Mouse (Mus musculus): ENCODE results near the gene Sgca.

The Sgca gene

DNA sequence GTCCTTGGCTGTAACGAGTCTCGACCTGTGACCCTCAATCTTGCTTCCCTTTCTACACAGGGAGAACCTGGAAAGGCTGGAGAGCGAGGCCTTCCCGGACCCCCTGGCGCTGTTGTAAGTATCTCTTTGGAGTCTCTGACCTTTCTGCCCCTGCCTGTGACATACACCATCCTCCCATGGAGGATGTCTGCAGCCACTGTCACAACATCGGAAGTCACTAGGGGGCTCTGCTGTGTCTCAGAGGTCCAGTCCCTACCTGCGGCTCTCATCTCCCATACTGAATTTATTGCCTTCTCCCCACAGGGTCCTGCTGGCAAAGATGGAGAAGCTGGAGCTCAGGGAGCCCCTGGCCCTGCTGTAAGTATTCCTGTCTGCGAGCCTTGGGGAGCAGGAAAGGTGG is 31.8 kb downstream of the Sgca start:
- DNase-seq (ENCODE audit: low read depth), result no peak

DNA sequence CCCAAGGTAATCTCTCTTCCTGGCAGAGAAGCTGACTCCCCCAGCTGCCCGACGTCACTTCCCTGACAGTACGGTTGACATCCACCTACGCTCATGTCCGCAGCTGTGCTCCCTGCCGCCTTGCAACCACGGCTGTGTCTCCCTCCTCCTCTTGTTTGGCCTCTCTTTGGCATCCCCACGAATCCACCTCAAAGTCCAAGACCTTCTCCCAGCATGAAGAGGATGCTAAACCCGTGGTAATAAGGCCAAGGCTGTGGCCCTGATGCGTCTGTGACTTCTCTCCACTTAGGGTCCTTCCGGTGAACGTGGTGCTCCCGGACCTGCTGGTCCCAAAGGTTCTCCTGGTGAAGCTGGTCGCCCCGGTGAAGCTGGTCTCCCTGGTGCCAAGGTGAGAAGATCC is 33.1 kb downstream of the Sgca start:
- DNase-seq (ENCODE audit: low read depth), result no peak

DNA sequence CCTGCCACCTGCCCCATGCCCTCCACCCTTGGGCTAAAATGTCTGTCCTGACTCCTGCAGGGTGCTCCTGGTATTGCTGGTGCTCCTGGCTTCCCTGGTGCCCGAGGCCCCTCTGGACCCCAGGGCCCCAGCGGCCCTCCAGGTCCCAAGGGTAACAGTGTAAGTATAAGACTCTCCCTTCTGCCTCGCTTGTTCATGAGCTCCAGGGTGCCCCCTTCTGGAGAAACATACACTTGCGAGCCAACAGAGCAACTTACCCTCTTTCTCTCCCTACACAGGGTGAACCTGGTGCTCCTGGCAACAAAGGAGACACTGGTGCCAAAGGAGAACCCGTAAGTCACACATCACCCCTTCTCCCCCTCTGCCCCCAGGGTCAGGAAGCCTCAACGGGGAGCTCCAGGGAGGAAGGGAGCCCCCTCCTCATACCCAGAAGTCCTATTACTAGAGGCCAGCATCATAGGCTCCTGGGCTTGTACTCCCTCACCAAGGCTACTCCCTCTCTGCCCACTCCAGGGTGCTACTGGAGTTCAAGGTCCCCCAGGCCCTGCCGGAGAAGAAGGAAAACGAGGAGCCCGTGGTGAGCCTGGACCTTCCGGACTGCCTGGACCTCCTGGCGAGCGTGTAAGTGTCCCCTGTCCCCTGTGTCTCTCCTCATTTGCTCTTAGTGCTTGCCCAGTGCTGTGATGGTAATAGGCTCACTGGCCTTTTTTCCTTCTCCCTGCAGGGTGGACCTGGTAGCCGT is 33.7 kb downstream of the Sgca start:
- peak; percentile 72 for DNase-seq (ENCODE audit: low read depth)

DNA sequence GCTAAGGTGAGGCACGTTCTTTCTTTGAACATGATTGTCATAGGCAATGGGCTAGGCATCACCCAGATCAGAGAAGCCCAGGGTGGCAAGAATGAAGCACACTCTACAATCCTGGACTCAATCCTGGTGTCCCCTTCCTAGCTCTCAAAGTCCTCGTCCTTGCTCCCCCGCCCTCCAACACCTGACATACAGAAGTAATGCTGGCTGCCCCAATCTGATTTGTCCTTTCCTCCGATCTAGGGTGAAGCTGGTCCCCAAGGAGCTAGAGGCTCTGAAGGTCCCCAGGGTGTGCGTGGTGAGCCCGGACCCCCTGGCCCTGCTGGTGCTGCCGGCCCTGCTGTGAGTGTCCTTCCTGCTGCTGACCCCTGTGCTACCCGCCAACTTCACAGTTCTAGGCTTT is 34.4 kb downstream of the Sgca start:
- no peak for DNase-seq (ENCODE audit: low read depth)

DNA sequence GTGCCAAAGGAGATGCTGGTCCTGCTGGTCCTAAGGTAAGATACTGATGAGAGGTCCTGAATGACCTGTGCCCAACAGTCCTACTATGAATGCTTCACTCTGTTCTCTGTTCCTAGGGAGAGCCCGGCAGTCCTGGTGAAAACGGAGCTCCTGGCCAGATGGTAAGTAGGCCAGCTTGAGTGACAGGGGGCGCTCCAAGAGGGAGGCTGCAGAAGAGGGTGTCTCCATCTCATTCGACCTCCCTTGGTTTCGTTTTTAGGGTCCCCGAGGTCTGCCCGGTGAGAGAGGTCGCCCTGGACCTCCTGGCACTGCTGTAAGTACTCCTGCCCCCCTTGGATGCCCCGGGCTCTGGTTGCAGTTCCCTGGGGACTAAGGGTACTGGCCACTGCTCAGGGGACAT is 35.0 kb downstream of the Sgca start:
- DNase-seq (ENCODE audit: low read depth), result no peak

DNA sequence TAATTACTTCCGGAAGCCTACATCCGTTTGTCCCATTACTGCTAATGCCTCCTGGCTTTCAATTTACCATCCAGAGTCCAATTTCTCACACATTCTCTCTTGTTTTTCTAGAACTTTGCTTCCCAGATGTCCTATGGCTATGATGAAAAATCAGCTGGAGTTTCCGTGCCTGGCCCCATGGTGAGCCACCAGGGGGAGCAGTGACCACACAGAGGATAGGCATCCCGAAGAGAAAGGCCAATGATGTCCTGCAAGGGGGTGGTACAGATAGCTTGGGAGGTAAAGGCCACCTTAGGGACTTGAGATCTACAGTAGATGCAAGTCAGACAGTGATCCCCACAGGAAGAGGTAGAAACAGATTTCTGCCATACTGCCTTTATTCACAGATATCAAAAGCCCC is 36.8 kb downstream of the Sgca start:
- DNase-seq (ENCODE audit: low read depth), result peak; percentile 77

DNA sequence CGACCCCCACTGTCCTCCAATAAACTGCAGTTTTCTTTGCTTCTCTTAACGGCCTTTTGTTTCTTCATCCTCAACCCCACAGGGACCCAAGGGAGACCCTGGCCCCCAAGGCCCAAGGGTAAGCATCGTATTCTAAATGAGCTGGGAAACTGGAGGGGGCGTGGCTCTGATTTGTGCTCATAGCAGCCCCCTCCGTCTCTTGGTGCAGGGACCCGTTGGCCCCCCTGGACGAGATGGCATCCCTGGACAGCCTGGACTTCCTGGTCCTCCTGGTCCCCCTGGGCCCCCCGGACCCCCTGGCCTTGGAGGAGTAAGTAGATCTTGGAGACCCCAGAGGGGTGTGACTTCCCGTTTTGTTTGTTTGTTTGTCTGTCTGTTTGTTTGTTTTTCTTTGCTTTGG is 37.8 kb downstream of the Sgca start:
- DNase-seq (ENCODE audit: low read depth), result no peak

DNA sequence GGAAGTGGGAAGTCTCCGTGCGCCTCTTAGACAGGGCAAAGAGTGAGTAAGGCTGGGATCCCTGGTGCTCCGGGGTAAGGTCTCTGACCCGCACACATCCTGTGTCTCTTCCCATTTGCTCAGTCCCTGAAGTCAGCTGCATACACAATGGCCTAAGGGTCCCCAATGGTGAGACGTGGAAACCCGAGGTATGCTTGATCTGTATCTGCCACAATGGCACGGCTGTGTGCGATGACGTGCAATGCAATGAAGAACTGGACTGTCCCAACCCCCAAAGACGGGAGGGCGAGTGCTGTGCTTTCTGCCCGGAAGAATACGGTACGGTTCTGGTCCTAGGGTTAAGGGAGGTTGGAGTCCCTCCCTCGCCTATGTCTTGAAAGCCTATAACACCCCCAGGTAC is 38.3 kb downstream of the Sgca start:
- DNase-seq (ENCODE audit: low read depth), result peak; percentile 39

DNA sequence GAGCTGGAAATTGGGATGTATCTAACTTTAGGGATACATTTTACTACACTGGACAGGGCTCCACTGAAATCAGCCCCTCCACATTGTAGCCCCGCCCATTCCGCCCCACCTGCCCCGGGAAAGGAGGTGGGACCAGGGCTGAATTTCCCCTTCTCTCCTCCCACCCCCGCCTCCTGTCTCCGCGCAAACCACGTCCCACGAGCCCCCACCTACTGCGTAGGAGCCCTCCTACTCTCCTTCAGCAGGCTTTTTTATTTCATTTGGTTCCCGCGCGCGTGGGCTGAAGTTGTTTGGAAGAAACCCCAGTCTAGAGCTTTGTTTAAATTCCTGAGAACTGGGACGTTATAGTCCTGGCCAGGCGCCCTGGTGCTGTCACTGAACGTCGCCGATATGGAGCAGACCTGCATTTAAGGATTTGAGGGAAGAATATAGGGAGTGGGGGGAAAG is 38.8 kb downstream of the Sgca start:
- DNase-seq (ENCODE audit: low read depth), result no peak

DNA sequence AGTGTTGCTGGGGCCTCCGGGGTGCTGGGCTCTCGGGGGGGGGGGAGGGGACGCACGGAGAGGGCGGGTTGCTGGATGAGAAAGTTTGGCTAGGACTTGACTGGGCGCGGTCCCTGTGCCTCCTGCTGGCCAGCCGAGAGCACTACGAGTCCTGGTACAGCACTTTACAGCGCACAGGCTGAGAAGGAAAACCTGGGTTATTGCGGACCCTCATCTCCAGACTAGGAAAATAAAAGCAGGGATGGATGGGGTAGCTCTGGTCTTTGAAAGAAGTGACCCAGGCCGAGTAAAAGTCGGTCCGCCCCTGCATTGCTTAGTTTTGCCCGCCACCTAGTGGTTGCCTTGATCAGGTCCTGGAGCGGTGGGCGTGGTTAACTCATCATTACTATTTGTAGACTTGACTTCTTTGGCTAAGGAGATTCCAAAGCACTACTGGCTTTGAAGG is 39.3 kb downstream of the Sgca start:
- peak; percentile 92 for DNase-seq (ENCODE audit: low read depth)

DNA sequence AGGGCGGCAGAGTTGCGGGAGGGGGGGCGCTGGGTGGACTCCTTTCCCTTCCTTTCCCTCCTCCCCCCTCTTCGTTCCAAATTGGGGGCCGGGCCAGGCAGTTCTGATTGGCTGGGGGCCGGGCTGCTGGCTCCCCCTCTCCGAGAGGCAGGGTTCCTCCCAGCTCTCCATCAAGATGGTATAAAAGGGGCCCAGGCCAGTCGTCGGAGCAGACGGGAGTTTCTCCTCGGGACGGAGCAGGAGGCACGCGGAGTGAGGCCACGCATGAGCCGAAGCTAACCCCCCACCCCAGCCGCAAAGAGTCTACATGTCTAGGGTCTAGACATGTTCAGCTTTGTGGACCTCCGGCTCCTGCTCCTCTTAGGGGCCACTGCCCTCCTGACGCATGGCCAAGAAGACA is 40.1 kb downstream of the Sgca start, which contains the start of gene Col1a1:
Gene Col1a1 (plus strand): TSS at position 180 of the 400 bp plus-strand sequence.
- DNase-seq (ENCODE audit: low read depth), result no peak

DNA sequence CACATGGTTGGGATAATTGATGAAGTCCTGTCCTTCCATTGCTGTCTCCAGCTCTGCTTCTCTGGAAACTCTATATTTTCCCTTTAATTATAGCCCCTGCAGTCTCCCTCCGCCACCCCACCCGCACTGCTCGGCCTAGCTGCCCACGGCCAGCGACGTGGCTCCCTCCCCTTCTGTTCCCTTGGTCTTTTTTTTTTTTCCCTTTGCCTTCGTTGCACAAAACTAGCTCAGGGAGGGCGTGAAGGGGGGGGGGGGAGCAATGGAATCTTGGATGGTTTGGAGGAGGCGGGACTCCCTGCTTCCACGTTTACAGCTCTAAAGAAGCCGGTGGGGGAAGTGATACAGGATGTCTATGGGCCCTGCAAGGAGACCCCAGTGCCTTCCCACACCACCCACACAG is 41.6 kb downstream of the Sgca start:
- no peak for DNase-seq (ENCODE audit: low read depth)

DNA sequence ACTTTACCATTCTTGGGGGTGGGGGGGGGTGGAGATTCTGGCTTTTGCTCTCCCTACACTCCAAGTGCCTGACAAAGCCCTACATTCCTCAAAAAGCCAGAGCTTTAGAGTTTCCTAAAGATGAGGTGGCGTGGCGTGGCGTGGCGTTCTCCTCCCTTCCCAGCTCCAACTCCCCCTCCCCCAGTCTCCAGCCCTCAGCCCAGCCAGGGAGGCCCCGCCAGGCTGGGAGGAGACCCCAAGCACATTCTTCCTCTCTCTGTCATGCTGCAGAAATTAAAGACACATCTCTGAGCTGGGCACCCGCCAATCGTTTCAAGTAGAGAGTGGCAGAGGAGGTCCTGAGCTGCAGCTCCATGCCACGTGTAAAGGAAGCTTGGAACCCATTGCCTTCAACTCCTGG is 42.5 kb downstream of the Sgca start:
- no peak for DNase-seq (ENCODE audit: low read depth)

DNA sequence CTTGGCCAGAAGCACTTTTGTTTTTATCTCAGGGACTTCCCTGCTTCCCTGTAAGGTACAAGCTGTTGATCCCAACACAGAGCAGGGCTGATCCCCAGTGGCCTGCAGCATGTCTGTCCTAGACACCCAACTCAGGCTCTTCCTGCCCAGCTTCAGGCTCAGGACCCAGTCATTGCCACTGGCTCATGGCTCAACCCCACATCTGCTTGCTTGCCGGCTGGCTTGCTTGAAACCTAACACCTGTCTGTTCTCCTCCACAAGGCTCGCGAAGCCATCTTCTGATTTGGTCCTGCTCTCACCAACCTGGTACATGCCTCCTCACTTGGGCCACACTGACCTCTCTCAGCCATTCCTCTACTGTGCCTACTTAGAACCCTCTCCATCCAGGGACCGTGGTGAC is 46.0 kb downstream of the Sgca start:
- no peak for DNase-seq (ENCODE audit: low read depth)

DNA sequence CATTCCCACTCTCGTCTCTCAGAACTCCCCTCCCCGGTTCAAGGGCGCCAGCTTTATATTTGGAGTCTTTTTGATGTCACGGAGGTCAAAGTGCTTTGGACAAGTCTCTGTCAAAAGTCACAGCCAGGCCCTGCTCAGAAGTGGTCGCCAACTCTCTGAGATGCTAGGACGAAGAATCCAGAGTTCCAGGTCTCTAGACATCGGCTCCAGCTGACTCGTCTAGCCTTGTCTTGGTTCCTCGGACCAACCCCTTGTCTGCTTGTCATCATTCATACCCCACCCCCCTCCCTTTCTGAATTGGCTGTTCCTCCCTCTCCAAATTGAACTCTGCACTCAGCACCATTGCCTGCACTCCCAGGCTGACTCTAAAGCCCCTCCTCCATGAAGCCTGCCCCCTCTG is 46.5 kb downstream of the Sgca start:
- DNase-seq (ENCODE audit: low read depth), result no peak

DNA sequence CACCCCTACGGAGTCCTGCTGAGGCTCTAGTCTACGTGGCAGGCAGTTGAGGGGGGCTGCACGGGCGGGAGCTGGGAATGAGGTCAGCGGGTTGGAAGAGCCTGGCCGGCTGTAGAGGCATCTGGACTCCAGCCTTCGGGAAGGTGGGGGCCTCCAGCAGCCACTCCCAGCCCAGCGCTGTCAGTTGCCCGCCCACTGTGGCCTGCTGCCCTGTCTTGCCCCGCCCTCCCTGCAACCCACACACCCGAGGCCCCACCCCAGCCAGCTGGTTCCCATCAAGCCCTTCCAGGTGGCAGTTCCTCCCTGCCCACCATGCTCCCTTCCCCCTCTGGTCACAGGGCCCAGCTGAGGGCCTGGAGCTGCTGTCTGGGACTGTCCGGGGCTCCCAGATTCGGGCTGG is 47.3 kb downstream of the Sgca start:
- DNase-seq (ENCODE audit: low read depth), result no peak

DNA sequence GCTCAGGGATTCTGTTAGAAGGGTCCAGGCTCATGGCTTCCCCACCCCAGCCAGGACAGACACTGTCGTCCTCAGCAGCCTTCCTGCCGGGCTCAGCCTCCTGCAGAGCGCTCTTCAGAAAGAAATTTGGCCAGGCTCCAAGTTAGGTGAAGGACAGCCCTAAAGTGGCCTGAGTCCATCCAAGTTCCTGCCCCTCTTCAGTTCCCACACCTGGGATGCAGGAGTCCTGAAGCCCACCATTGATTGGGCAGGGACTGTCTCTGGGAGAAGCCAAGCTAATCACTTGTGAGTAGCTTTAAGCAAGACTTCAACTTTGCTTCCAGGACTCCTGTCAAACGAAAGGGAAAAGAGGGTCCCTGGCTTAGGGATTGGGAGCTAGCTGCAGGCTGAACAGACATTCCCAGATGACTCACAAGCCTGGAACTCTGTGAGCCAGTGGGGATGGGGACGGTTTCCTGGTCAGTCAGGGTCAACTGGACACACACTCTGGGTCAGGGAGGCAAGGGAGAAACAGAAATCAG is 48.3 kb downstream of the Sgca start:
- DNase-seq (ENCODE audit: low read depth), result no peak

DNA sequence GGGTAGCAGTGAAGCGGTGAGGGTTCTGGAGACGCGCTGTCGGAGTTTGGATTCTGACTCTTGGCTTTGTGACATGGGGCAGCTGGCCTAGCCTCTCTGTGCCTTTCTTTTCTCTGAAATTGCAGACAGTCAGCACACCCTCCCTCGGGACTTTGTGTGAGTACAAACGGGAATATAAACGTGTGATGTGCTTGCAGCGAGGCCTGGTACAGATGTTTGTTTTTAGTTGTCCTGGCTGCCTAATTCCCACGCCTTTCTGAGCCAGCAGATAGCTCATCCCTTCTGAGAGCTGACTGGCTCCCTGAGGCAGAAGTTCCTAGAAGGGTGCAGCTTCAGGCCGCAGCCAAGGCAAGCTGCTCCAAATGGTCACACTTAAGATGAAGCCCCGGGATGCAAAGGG is 49.7 kb downstream of the Sgca start:
- DNase-seq (ENCODE audit: low read depth), result no peak

DNA sequence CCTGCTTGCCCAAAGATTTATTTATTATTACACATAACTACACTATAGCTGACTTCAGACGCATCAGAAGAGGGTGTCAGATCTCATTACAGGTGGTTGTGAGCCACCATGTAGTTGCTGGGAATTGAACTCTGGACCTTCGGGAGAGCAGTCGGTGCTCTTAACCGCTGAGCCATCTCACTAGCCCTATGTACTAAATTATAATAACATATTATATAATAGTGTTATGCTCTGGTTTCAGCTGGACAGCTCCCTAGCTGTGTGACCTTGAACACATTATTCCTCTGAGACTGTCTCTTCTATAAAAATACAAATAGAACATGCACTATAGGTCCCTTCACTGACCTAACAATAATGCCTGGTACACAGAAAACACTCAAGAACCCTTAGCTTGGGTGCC is 51.1 kb downstream of the Sgca start:
- DNase-seq (ENCODE audit: low read depth), result no peak

DNA sequence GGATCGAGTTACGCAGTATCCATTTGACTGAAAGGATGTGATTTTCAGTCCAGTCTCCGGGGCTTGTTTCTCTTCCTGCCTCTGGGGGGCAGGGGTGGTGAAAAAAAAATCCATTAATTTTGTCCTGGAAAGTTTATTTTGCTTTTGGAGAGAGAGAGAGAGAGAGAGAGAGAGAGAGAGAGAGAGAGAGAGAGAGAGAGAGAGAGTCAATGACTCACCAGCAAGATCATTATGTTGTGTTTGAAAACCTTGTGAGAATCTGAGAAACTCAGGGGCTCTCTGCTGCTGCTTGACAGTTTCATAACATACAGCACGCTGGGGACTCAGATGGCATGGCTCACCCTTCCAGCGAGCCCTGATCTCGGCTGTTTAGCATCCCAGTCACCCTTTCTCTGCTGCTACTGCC is 55.1 kb downstream of the Sgca start:
- DNase-seq (ENCODE audit: low read depth), result no peak

DNA sequence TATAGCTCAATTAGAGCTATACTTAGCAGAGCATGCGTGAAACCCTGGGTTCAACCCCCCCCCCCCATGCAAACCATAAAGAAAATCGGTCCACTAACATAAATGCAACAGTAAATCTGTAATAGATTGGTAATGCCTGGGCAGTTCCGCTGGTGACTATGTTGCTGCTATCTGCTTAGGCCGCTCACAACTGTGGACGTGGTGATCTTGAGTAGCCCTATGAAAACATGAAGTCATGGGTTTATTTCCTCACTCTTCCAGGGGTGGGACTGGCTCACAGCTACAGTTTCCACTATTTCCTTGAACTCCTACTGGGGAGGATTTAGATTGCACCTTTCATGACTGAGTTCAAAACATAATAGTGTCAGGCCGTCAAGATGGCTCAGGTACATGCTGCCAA is 58.4 kb downstream of the Sgca start:
- no peak for DNase-seq (ENCODE audit: low read depth)

DNA sequence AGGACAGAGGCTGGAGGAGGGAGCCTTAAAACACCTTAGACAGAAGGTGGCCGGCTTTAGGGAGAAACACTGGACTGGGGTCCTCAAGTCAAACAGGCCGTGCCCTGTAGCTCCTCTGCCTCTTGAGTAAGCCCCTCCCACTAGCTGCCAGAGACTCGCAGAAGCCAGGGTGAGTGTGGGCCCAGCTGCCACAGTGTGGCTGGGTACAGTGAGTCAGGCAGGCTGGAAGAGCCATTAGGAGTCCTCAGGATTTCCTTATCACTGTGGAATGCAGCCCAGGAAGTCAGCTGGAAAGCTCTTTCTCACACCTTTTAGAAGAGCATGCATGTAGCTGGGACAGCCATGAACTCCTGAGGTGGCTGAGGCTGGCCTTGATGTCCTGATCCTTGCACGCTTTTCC is 59.6 kb downstream of the Sgca start:
- DNase-seq (ENCODE audit: low read depth), result no peak

DNA sequence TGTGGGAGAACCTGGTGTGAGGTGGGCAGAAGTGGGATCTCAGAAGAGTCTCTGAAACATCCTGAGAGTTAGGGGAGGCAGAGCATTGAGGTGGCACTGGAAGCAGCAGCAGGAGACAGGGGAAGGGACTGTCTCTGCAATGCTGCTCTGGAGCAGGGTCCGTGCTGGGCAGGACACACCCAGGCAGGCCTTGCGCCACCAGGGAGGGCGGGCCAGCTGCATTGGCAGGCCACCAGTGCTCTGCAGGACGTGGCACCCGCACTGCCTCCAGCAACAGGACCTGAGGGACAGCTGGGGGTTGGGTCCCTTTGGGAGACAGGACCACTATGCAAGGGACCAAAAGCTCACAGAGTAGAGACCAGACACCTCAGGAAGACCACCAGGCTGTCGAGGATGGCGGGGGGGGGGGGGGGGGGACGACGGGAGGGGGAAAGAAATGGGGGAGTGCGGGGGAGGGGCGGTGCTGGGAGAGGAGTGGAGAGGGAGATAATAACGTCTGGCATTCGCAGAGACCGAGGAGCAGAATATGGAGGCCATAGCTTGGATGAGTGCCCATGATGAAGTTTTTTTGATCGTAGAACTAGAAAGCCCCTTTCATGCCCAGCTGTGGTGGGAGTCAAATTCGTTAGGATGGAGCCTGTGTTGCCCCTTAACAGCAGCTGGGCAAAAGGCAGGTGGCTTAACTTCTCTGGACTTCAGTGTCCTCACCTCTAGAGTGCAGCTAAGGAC is 60.3 kb downstream of the Sgca start:
- no peak for DNase-seq (ENCODE audit: low read depth)
